Comparison of ENCODE assay signal across 11 mouse cellular contexts in the genomic region with DNA sequence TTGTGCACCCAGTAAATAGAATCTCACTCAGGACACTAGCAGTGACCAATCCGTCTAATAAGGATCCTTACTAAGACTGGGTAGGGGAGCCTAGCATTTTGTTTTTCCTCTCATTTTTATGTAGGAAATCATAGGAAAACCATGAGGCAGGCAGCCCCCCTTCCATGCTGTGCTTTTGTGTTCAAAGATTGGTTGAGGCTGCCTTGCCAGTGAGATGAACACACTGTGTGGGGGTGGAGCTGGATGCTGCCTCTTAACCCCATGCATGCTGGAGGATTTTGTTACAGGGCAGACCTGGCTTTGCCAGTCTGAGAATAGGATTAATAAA.
DNase-seq lines count a peak whose midpoint lies in the region; ATAC-seq lines count a peak whose summit lies in the region.
"Had no signal": no experiment of that assay in that cellular context is flagged by ENCODE, and none has a peak within 500 bp of the region (broad histone marks: within the 10 kb centered on the region; RNA-seq: fewer than 3 reads in every experiment).

No protein-coding gene starts in this region.

- no peaks in the 10 kb centered on the region for H3K36me3 ChIP-seq in intestine, embryonic 14.5 days (ENCODE audit: control insufficient read depth, insufficient read depth, low read length)
- no peaks in the 10 kb centered on the region for H3K36me3 ChIP-seq in intestine, embryonic 15.5 days
- H3K36me3 ChIP-seq in forebrain, embryonic 14.5 days (ENCODE audit: control insufficient read depth, insufficient read depth, low read length): no peaks in the 10 kb centered on the region
- no peaks in the 10 kb centered on the region for H3K36me3 ChIP-seq in limb, embryonic 10.5 days
- no peaks in the 10 kb centered on the region for H3K36me3 ChIP-seq in neural tube, embryonic 12.5 days

- no peaks in the 10 kb centered on the region for H3K27me3 ChIP-seq in intestine, embryonic 14.5 days (replicated peaks; ENCODE audit: control insufficient read depth, insufficient read depth, low read length)
- H3K27me3 ChIP-seq in intestine, embryonic 15.5 days (replicated peaks): no peaks in the 10 kb centered on the region
- no peaks in the 10 kb centered on the region for H3K27me3 ChIP-seq in forebrain, embryonic 14.5 days (replicated peaks; ENCODE audit: control insufficient read depth, insufficient read depth, low read length)
- no peaks in the 10 kb centered on the region for H3K27me3 ChIP-seq in limb, embryonic 10.5 days (ENCODE audit: low read depth, poor library complexity, severe bottlenecking)
- H3K27me3 ChIP-seq in neural tube, embryonic 12.5 days (replicated peaks): no peaks in the 10 kb centered on the region

- H3K4me3 ChIP-seq in intestine, embryonic 14.5 days (ENCODE audit: low read depth, low read length): no peak overlapping the region
- H3K4me3 ChIP-seq in intestine, embryonic 15.5 days (replicated peaks): no peak overlapping the region
- H3K4me3 ChIP-seq in forebrain, embryonic 14.5 days (ENCODE audit: low read depth, low read length): no peak overlapping the region
- peak overlapping the region; percentile 19; the same call in 1 of the 2 replicates for H3K4me3 ChIP-seq in limb, embryonic 10.5 days
- H3K4me3 ChIP-seq in neural tube, embryonic 12.5 days: no peak overlapping the region

- H3K9me3 ChIP-seq in intestine, embryonic 14.5 days (ENCODE audit: control insufficient read depth, low read length): no peaks in the 10 kb centered on the region
- no peaks in the 10 kb centered on the region for H3K9me3 ChIP-seq in intestine, embryonic 15.5 days
- no peaks in the 10 kb centered on the region for H3K9me3 ChIP-seq in forebrain, embryonic 14.5 days (replicated peaks; ENCODE audit: control insufficient read depth, low read length)
- H3K9me3 ChIP-seq in limb, embryonic 10.5 days (replicated peaks): no peaks in the 10 kb centered on the region
- no peaks in the 10 kb centered on the region for H3K9me3 ChIP-seq in neural tube, embryonic 12.5 days

- WGBS in intestine, embryonic 14.5 days: 37% methylated on average over 1 of the region's 1 CpGs
- 54% methylated on average over 1 of the region's 1 CpGs for WGBS in intestine, embryonic 15.5 days
- WGBS in forebrain, embryonic 14.5 days: 0% methylated on average over 1 of the region's 1 CpGs
- 43% methylated on average over 1 of the region's 1 CpGs for WGBS in limb, embryonic 10.5 days
- WGBS in neural tube, embryonic 12.5 days: 9% methylated on average over 1 of the region's 1 CpGs

- H3K9ac ChIP-seq in intestine, embryonic 14.5 days (ENCODE audit: low read length): no peak overlapping the region
- no peak overlapping the region for H3K9ac ChIP-seq in intestine, embryonic 15.5 days
- H3K9ac ChIP-seq in forebrain, embryonic 14.5 days (ENCODE audit: low read length): peak overlapping the region; percentile 40; the same call in 1 of the 2 replicates
- H3K9ac ChIP-seq in neural tube, embryonic 12.5 days: 0 out of 2 replicates have a peak overlapping the region, but pooled peaks have one; percentile 29

- peaks cover 5% of the 10 kb centered on the region; the same call in 1 of the 2 replicates for H3K4me1 ChIP-seq in intestine, embryonic 14.5 days (replicated peaks; ENCODE audit: control insufficient read depth, insufficient read depth, low read length)
- H3K4me1 ChIP-seq in intestine, embryonic 15.5 days (replicated peaks): no peaks in the 10 kb centered on the region
- H3K4me1 ChIP-seq in forebrain, embryonic 14.5 days (ENCODE audit: control insufficient read depth, insufficient read depth, low read length): peaks cover 27% of the 10 kb centered on the region
- H3K4me1 ChIP-seq in limb, embryonic 10.5 days: peaks cover 33% of the 10 kb centered on the region
- peaks cover 31% of the 10 kb centered on the region for H3K4me1 ChIP-seq in neural tube, embryonic 12.5 days

- ATAC-seq in intestine, embryonic 14.5 days (replicated peaks; ENCODE audit: low FRiP score, low TSS enrichment, low read depth): no peak
- ATAC-seq in intestine, embryonic 15.5 days: no peak
- ATAC-seq in forebrain, embryonic 14.5 days: peak; percentile 87
- ATAC-seq in neural tube, embryonic 12.5 days (ENCODE audit: low FRiP score, low read depth): peak; percentile 85

- 0 out of 2 replicates have a peak overlapping the region, but pooled peaks have one; percentile 6 for H3K27ac ChIP-seq in intestine, embryonic 14.5 days (ENCODE audit: low read depth)
- no peak overlapping the region for H3K27ac ChIP-seq in intestine, embryonic 15.5 days
- peak overlapping the region; percentile 93 for H3K27ac ChIP-seq in forebrain, embryonic 14.5 days (ENCODE audit: low read depth, low read length)
- H3K27ac ChIP-seq in limb, embryonic 10.5 days: peak overlapping the region; percentile 86
- peak overlapping the region; percentile 87 for H3K27ac ChIP-seq in neural tube, embryonic 12.5 days

- no peak overlapping the region for H3K4me2 ChIP-seq in intestine, embryonic 14.5 days (ENCODE audit: low read length)
- H3K4me2 ChIP-seq in intestine, embryonic 15.5 days (replicated peaks): no peak overlapping the region
- peak overlapping the region; percentile 30 for H3K4me2 ChIP-seq in forebrain, embryonic 14.5 days (ENCODE audit: low read length)
- peak overlapping the region; percentile 44 for H3K4me2 ChIP-seq in neural tube, embryonic 12.5 days (replicated peaks)
- H3K4me2 ChIP-seq: heart, embryonic 11.5 days had no signal

- no peak for DNase-seq in intestine, embryonic 14.5 days (ENCODE audit: low spot score)
- peak; percentile 92 for DNase-seq in forebrain, embryonic 14.5 days (ENCODE audit: low spot score)
- peak; percentile 51 for DNase-seq in limb, embryonic 10.5 days (ENCODE audit: low spot score)
- DNase-seq in gastrocnemius, adult 18-20 months (ENCODE audit: low spot score): no peak
- no peak for DNase-seq in ovary, adult 18-20 months (ENCODE audit: low spot score)
- no peak for DNase-seq in lung, adult 18-20 months
- DNase-seq: kidney, adult 18-20 months; lung, postnatal 14 days had no signal

Comparison
In these comparisons a context has a peak if more than half of its experiments do, and no peak if none do; other contexts are left out.
1. ATAC-seq: peak in forebrain, embryonic 14.5 days (single experiment) and neural tube, embryonic 12.5 days (single experiment); none in intestine, embryonic 14.5 days (single experiment) and intestine, embryonic 15.5 days (single experiment).
2. DNase-seq: peak in forebrain, embryonic 14.5 days (single experiment) and limb, embryonic 10.5 days (single experiment); none in intestine, embryonic 14.5 days (single experiment), gastrocnemius, adult 18-20 months (single experiment), ovary, adult 18-20 months (single experiment) and lung, adult 18-20 months (0 of 2).
3. H3K4me2 ChIP-seq: peak in forebrain, embryonic 14.5 days (single experiment) and neural tube, embryonic 12.5 days (single experiment); none in intestine, embryonic 14.5 days (single experiment) and intestine, embryonic 15.5 days (single experiment).
4. H3K9ac ChIP-seq: peak in forebrain, embryonic 14.5 days (single experiment) and neural tube, embryonic 12.5 days (single experiment); none in intestine, embryonic 14.5 days (single experiment) and intestine, embryonic 15.5 days (single experiment).